ENCODE assay signal across 23 mouse cellular contexts in the genomic region with DNA sequence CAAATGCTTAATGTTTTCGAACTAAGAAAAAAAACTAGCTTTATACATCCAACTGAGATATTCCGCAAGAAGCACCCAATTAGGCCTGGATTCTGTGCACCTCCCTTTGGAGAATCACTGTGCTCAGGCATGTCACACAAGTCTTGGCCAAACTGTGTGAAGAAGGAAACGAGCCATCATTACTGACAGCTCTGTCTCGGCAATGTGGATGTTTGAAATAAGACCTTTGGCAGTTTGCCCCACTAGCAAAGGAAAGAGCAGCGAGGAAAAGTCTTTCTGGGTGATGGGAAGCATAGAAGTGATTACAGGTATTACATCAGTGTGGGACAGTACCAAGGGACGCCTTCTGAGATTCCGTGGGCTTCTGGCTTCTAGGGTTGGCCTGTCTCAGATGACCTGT.
DNase-seq lines count a peak whose midpoint lies in the region; ATAC-seq and TF ChIP-seq lines count a peak whose summit lies in the region.
"Had no signal": no experiment of that assay in that cellular context is flagged by ENCODE, and none has a peak within 500 bp of the region (broad histone marks: within the 10 kb centered on the region; RNA-seq: fewer than 3 reads in every experiment).

No protein-coding gene starts in this region.

- no peak for TF ChIP-seq POLR2A in lung, adult 2 months (IDR thresholded peaks at IDR 0.05; ENCODE audit: borderline replicate concordance, extremely low read depth, low read depth, low read length)

- no peak overlapping the region for H3K27ac ChIP-seq in forebrain, postnatal 0 days (ENCODE audit: low read depth, low read length)
- no peak overlapping the region for H3K27ac ChIP-seq in forebrain, embryonic 16.5 days (ENCODE audit: low read length)
- H3K27ac ChIP-seq: embryonic facial prominence, embryonic 15.5 days; gastrocnemius, adult 2 months; heart, embryonic 10.5 days; hindbrain, embryonic 10.5 days; layer of hippocampus, adult 2 months; macrophage; stomach, embryonic 15.5 days had no signal

- 45% methylated on average over 7 of the region's 7 CpGs for whole genome bisulfite sequencing in forebrain, postnatal 0 days
- WGBS in forebrain, embryonic 16.5 days = 47% methylated on average over 7 of the region's 7 CpGs
- WGBS in lung, adult 2 months = 44% methylated on average over 7 of the region's 7 CpGs

- no peak overlapping the region for H3K4me2 ChIP-seq in forebrain, postnatal 0 days (ENCODE audit: low read depth)
- H3K4me2 ChIP-seq in forebrain, embryonic 16.5 days (ENCODE audit: low read length) = no peak overlapping the region
- H3K4me2 ChIP-seq: embryonic facial prominence, embryonic 15.5 days; liver, embryonic 11.5 days; stomach, embryonic 15.5 days had no signal

- H3K9ac ChIP-seq in forebrain, postnatal 0 days = no peak overlapping the region
- H3K9ac ChIP-seq in forebrain, embryonic 16.5 days (replicated peaks; ENCODE audit: low read depth, low read length) = no peak overlapping the region
- H3K9ac ChIP-seq: embryonic facial prominence, embryonic 15.5 days; liver, postnatal 0 days; stomach, embryonic 15.5 days had no signal

- peak; percentile 15 for DNase-seq in forebrain, postnatal 0 days
- DNase-seq in lung, postnatal 10 days = peak; percentile 5
- DNase-seq in lung, adult 2 months = no peak
- peak; percentile 7 for DNase-seq in 3T3-L1 (ENCODE audit: low read depth, low spot score)
- peak; percentile 18 for DNase-seq in NIH3T3 (ENCODE audit: low read depth)
- no peak for DNase-seq in adrenal gland, postnatal 25 days
- DNase-seq: adrenal gland, postnatal 14 days; cerebellum, adult 11 months; cerebellum, postnatal 25 days; embryo, embryonic 11 days; gastrocnemius, adult 2 months; kidney, postnatal 25 days; liver, postnatal 0 days; thymus, postnatal 25 days had no signal

- H3K4me3 ChIP-seq in forebrain, postnatal 0 days (ENCODE audit: low read depth, low read length) = no peak overlapping the region
- H3K4me3 ChIP-seq in forebrain, embryonic 16.5 days (replicated peaks; ENCODE audit: low read length) = no peak overlapping the region
- H3K4me3 ChIP-seq in lung, adult 2 months (replicated peaks; ENCODE audit: extremely low read depth, low read depth, low read length) = no peak overlapping the region
- H3K4me3 ChIP-seq: embryonic facial prominence, embryonic 15.5 days; gastrocnemius, adult 2 months; heart, embryonic 10.5 days; hindbrain, embryonic 10.5 days; layer of hippocampus, adult 2 months; stomach, embryonic 15.5 days had no signal

- no peaks in the 10 kb centered on the region for H3K4me1 ChIP-seq in forebrain, postnatal 0 days (ENCODE audit: insufficient read depth)
- no peaks in the 10 kb centered on the region for H3K4me1 ChIP-seq in forebrain, embryonic 16.5 days (replicated peaks; ENCODE audit: control insufficient read depth, insufficient read depth, low read length)
- H3K4me1 ChIP-seq in lung, adult 2 months (ENCODE audit: control insufficient read depth, insufficient read depth, low read length) = no peaks in the 10 kb centered on the region
- H3K4me1 ChIP-seq: embryonic facial prominence, embryonic 15.5 days; heart, embryonic 10.5 days; hindbrain, embryonic 10.5 days; stomach, embryonic 15.5 days had no signal

- no peak for TF ChIP-seq CTCF in forebrain, postnatal 0 days (IDR thresholded peaks at IDR 0.05; ENCODE audit: low read depth)
- no peak for TF ChIP-seq CTCF in lung, adult 2 months (IDR thresholded peaks at IDR 0.05; ENCODE audit: insufficient read depth, low read length)

- no peak for ATAC-seq in forebrain, postnatal 0 days
- ATAC-seq in forebrain, embryonic 16.5 days = no peak
- ATAC-seq: intestine, postnatal 0 days; liver, postnatal 0 days had no signal

- no peaks in the 10 kb centered on the region for H3K9me3 ChIP-seq in forebrain, postnatal 0 days (ENCODE audit: low read length)
- H3K9me3 ChIP-seq in forebrain, embryonic 16.5 days (ENCODE audit: control insufficient read depth, low read length) = no peaks in the 10 kb centered on the region
- H3K9me3 ChIP-seq: embryonic facial prominence, embryonic 15.5 days; heart, embryonic 10.5 days; hindbrain, embryonic 10.5 days; stomach, embryonic 15.5 days had no signal

- H3K36me3 ChIP-seq in forebrain, postnatal 0 days (ENCODE audit: insufficient read depth) = no peaks in the 10 kb centered on the region
- no peaks in the 10 kb centered on the region for H3K36me3 ChIP-seq in forebrain, embryonic 16.5 days (ENCODE audit: control insufficient read depth, insufficient read depth)
- H3K36me3 ChIP-seq: embryonic facial prominence, embryonic 15.5 days; heart, embryonic 10.5 days; hindbrain, embryonic 10.5 days; stomach, embryonic 15.5 days had no signal

- H3K27me3 ChIP-seq in forebrain, postnatal 0 days (ENCODE audit: insufficient read depth, low read length) = no peaks in the 10 kb centered on the region
- H3K27me3 ChIP-seq in forebrain, embryonic 16.5 days (replicated peaks; ENCODE audit: control insufficient read depth, insufficient read depth, low read length) = no peaks in the 10 kb centered on the region
- H3K27me3 ChIP-seq: embryonic facial prominence, embryonic 15.5 days; stomach, embryonic 15.5 days had no signal

Comparison
In these comparisons a context has a peak if more than half of its experiments do, and no peak if none do; other contexts are left out.
1. DNase-seq: peak in forebrain, postnatal 0 days (single experiment), lung, postnatal 10 days (single experiment), 3T3-L1 (single experiment) and NIH3T3 (single experiment); none in lung, adult 2 months (single experiment) and adrenal gland, postnatal 25 days (single experiment).